Mouse (Mus musculus) urinary bladder, postnatal 14 days (tissue): Measurements from ENCODE around the gene Olfr309.
"Not testable (repeated sequence)": the region's sequence is repeated elsewhere in the genome, so short reads cannot be mapped to it uniquely, and the experiment has no call there.

Source experiments
- DNase-seq: peaks from one replicate; pipeline ENCODE4 v3.0.0; 2021; ENCODE audit warnings: low spot score

The Olfr309 gene

GRCm38 (mm10) chr7:86313608-86314007 is at the start of gene Olfr309:
TSS of gene Olfr309 (minus strand) at chr7:86313708.
- DNase-seq, result no peak

GRCm38 (mm10) chr7:86346296-86346695 is 32.8 kb upstream of the Olfr309 start:
- not testable (repeated sequence) for DNase-seq

- no peak for DNase-seq
Measured at GRCm38 (mm10) chr7:86344253-86344652, 30.7 kb upstream of the Olfr309 start.

GRCm38 (mm10) chr7:86342881-86343565 is 29.5 kb upstream of the Olfr309 start:
- no peak for DNase-seq

- DNase-seq, result no peak
Measured at GRCm38 (mm10) chr7:86337486-86337885, 24.0 kb upstream of the Olfr309 start, which contains the start of gene Olfr307. TSS of gene Olfr307 (minus strand) at chr7:86337586.

GRCm38 (mm10) chr7:86325530-86325929 is 12.0 kb upstream of the Olfr309 start, which contains the start of gene Olfr308:
TSS of gene Olfr308 (minus strand) at chr7:86325630.
- no peak for DNase-seq

- no peak for DNase-seq
Measured at GRCm38 (mm10) chr7:86321323-86321722, 7.8 kb upstream of the Olfr309 start.

GRCm38 (mm10) chr7:86277072-86277471 is 36.4 kb downstream of the Olfr309 start, which contains the start of gene Olfr310:
TSS of gene Olfr310 (minus strand) at chr7:86277172.
- DNase-seq, result no peak
